Mouse (Mus musculus) gonadal fat pad, adult 2 months (tissue): ENCODE results near the gene Stat3. TPM values are rescaled to one million over a fixed set of nuclear protein-coding genes. Genes with fewer than 3 reads are reported as not detected.

Source experiments
- polyA plus RNA-seq: library from polyadenylated mRNA; depleted of rRNA; stranded (reverse); fragments of >200 nt; gene quantifications from 2 replicates; pipeline ENCODE4 v1.2.3, GENCODE M21; 2012; rRNA removed

Stat3 gene
- polyA plus RNA-seq, 1 experiment, result 106 TPM

Other genes with a start within 250 kb of the Stat3 start
- 0.38 and 0.65 TPM in 2 replicates for gene Zfp385c, start 247.1 kb downstream of the Stat3 start, polyA plus RNA-seq
- gene Dhx58, start 235.3 kb downstream of the Stat3 start, polyA plus RNA-seq, result 5.9 and 6.5 TPM in 2 replicates
- 28.0 and 29.0 TPM in 2 replicates for gene Kat2a, start 227.1 kb downstream of the Stat3 start, polyA plus RNA-seq
- gene Hspb9, start 225.7 kb downstream of the Stat3 start, polyA plus RNA-seq, result 8.9 and 9.8 TPM in 2 replicates
- 200 and 221 TPM in 2 replicates for gene Rab5c, start 201.3 kb downstream of the Stat3 start, polyA plus RNA-seq
- gene Kcnh4, start 179.6 kb downstream of the Stat3 start, polyA plus RNA-seq, result 1.1 and 1.5 TPM in 2 replicates
- gene Hcrt, start 176.6 kb downstream of the Stat3 start, polyA plus RNA-seq, result not detected in 2 replicates
- 18.6 and 19.7 TPM in 2 replicates for gene Ghdc, start 168.6 kb downstream of the Stat3 start, polyA plus RNA-seq
- 28.7 and 32.8 TPM in 2 replicates for gene Stat5b, start 88.8 kb downstream of the Stat3 start, polyA plus RNA-seq
- gene Stat5a, start 80.2 kb downstream of the Stat3 start, polyA plus RNA-seq, result 44.0 and 51.7 TPM in 2 replicates
- gene Cavin1, start 31.3 kb upstream of the Stat3 start, polyA plus RNA-seq, result 235 and 240 TPM in 2 replicates
- gene Atp6v0a1, start 69.9 kb upstream of the Stat3 start, polyA plus RNA-seq, result 114 and 137 TPM in 2 replicates
- 44.6 and 52.9 TPM in 2 replicates for gene Naglu, start 130.5 kb upstream of the Stat3 start, polyA plus RNA-seq
- gene Hsd17b1, start 138.9 kb upstream of the Stat3 start, polyA plus RNA-seq, result 0.43 and 0.55 TPM in 2 replicates
- 62.6 and 70.1 TPM in 2 replicates for gene Coasy, start 143.0 kb upstream of the Stat3 start, polyA plus RNA-seq
- 35.0 and 54.3 TPM in 2 replicates for gene Mlx, start 147.7 kb upstream of the Stat3 start, polyA plus RNA-seq
- 1.5 and 2.9 TPM in 2 replicates for gene Psmc3ip, start 155.9 kb upstream of the Stat3 start, polyA plus RNA-seq
- gene Retreg3, start 180.4 kb upstream of the Stat3 start, polyA plus RNA-seq, result 56.3 and 66.7 TPM in 2 replicates
- 9.0 and 24.0 TPM in 2 replicates for gene Tubg1, start 180.4 kb upstream of the Stat3 start, polyA plus RNA-seq
- gene Tubg2, start 216.4 kb upstream of the Stat3 start, polyA plus RNA-seq, result 3.4 and 3.6 TPM in 2 replicates
- 3.7 and 4.1 TPM in 2 replicates for gene Cntnap1, start 231.0 kb upstream of the Stat3 start, polyA plus RNA-seq
- gene Plekhh3, start 231.8 kb upstream of the Stat3 start, polyA plus RNA-seq, result 22.7 and 28.6 TPM in 2 replicates
- 0.34 and 0.45 TPM in 2 replicates for gene Ccr10, start 235.9 kb upstream of the Stat3 start, polyA plus RNA-seq